Mouse (Mus musculus) neural tube, embryonic 13.5 days (tissue): ENCODE measurements around the gene Gm45618. TPM values are rescaled to one million over a fixed set of nuclear protein-coding genes. Genes with fewer than 3 reads are reported as not detected.

Source experiments
- ATAC-seq: fragments of 200-750 bp; cut with Nextera tagmentation; 2 replicates; pipeline ENCODE4 v1.8.0; 2017; ENCODE audit warnings: low read depth, mild to moderate bottlenecking, moderate TSS enrichment, moderate library complexity
- H3K27ac ChIP-seq: fragments of 300-500 bp; sonication (generic); replicated peaks from 2 replicates; pipeline ENCODE4 v1.5.1; 2015; ENCODE audit warnings: moderate library complexity, mild to moderate bottlenecking, inconsistent platforms
- H3K27me3 ChIP-seq: fragments of 300-500 bp; sonication (generic); 2 replicates; pipeline ENCODE4 v1.6.1; 2015; ENCODE audit warnings: mild to moderate bottlenecking, inconsistent platforms
- H3K36me3 ChIP-seq: fragments of 300-500 bp; sonication (generic); 2 replicates; pipeline ENCODE4 v1.6.1; 2015; ENCODE audit warnings: mild to moderate bottlenecking, inconsistent platforms
- H3K4me1 ChIP-seq: fragments of 300-500 bp; sonication (generic); replicated peaks from 2 replicates; pipeline ENCODE4 v1.6.1; 2015; ENCODE audit warnings: inconsistent platforms
- H3K4me2 ChIP-seq: fragments of 300-500 bp; sonication (generic); 2 replicates; pipeline ENCODE4 v1.6.1; 2015; ENCODE audit warnings: inconsistent platforms, mild to moderate bottlenecking, moderate library complexity
- H3K4me3 ChIP-seq: fragments of 300-500 bp; sonication (generic); 2 replicates; pipeline ENCODE4 v1.5.1; 2015; ENCODE audit warnings: mild to moderate bottlenecking, inconsistent platforms
- H3K9ac ChIP-seq: fragments of 300-500 bp; sonication (generic); 2 replicates; pipeline ENCODE4 v1.6.1; 2015; ENCODE audit warnings: moderate library complexity, mild to moderate bottlenecking, inconsistent platforms
- H3K9me3 ChIP-seq: fragments of 300-500 bp; sonication (generic); 2 replicates; pipeline ENCODE4 v1.6.1; 2016; ENCODE audit warnings: inconsistent platforms
- WGBS: fragments of 180-500 bp; shearing (Covaris S2); methylation state at CpG from one replicate; pipeline ENCODE4 v1.1.7; 2015; 5-methylcytosine and 5-hydroxymethylcytosine counted together
- polyA plus RNA-seq: library from polyadenylated mRNA; unstranded; fragments of >200 nt; fragmentation: Nextera tagmentation; extraction: Ambion mirVana; gene quantifications from 2 replicates; pipeline ENCODE4 v1.2.1, GENCODE M21; 2015

The Gm45618 gene
- polyA plus RNA-seq, 1 experiment from 2014 or later = not detected

DNA sequence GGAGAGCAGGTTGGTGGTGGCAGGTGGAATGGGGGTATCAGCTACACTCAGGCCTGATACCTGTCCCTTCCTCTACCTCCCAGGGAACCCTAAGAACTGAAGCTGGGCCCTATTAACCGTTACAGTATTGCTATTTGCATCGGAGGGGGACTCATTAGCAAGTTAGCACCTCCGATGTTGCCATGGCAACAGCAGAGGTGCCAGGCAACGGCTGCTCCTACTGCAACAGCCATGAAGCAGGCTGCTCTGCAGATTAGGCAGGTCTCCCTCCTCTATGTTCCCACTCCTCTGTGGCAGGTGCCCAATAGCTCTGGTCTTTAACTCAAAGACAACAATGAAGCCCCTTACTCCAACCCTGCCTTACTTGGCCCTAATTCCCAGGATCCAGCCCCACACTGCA is 28.7 kb downstream of the Gm45618 start:
- Histone ChIP-seq H3K27ac (peak overlapping the region; percentile 96), H3K4me3 (peak overlapping the region; percentile 89), H3K4me2 (peak overlapping the region; percentile 85), H3K27me3 (peaks cover 7% of the 10 kb centered on the region), H3K4me1 (peaks cover 83% of the 10 kb centered on the region), H3K9me3 (no peaks in the 10 kb centered on the region), H3K9ac (peak overlapping the region; percentile 99), H3K36me3 (peaks cover 19% of the 10 kb centered on the region)
- ATAC-seq = no peak; the same call in 1 of the 2 replicates
- 3% methylated on average over 4 of the region's 4 CpGs for WGBS

GRCm38 (mm10) chr7:142089648-142090447 is 30.7 kb downstream of the Gm45618 start:
- Histone ChIP-seq H3K27me3 (peaks cover 18% of the 10 kb centered on the region), H3K4me3 (no peak overlapping the region), H3K9me3 (no peaks in the 10 kb centered on the region), H3K27ac (peak overlapping the region; percentile 96), H3K4me1 (peaks cover 77% of the 10 kb centered on the region), H3K9ac (peak overlapping the region; percentile 99), H3K4me2 (peak overlapping the region; percentile 85), H3K36me3 (peaks cover 39% of the 10 kb centered on the region)
- no peak for ATAC-seq
- 45% methylated on average over 17 of the region's 17 CpGs for WGBS

DNA sequence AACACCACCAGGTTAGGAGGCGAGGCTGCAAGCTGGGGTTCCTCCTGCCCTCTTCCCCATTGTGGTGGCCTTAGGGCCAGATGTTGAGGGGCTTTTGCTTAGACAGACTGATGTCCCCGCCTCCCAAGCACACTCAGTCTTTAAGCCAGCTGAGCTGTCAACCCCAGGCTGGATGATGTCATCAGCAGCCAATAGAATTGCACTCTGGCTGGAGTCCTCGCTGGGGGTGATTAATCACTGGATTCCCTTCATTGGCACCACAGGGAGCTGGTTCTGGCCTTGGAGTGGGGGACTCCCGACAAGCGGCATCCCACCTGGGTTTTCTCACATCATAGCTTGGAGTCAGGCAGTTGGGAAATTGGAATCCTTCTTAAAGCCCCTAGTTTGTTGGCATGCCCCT is 31.6 kb downstream of the Gm45618 start:
- peak overlapping the region; percentile 85 for H3K4me2 ChIP-seq
- peak; percentile 71 for ATAC-seq
- H3K4me1 ChIP-seq = peaks cover 81% of the 10 kb centered on the region
- peaks cover 49% of the 10 kb centered on the region for H3K36me3 ChIP-seq
- H3K9me3 ChIP-seq = no peaks in the 10 kb centered on the region
- H3K27me3 ChIP-seq = peaks cover 27% of the 10 kb centered on the region
- 0 out of 2 replicates have a peak overlapping the region, but pooled peaks have one; percentile 5 for H3K4me3 ChIP-seq
- 3% methylated on average over 5 of the region's 5 CpGs for WGBS
- peak overlapping the region; percentile 99 for H3K9ac ChIP-seq
- peak overlapping the region; percentile 96 for H3K27ac ChIP-seq

DNA sequence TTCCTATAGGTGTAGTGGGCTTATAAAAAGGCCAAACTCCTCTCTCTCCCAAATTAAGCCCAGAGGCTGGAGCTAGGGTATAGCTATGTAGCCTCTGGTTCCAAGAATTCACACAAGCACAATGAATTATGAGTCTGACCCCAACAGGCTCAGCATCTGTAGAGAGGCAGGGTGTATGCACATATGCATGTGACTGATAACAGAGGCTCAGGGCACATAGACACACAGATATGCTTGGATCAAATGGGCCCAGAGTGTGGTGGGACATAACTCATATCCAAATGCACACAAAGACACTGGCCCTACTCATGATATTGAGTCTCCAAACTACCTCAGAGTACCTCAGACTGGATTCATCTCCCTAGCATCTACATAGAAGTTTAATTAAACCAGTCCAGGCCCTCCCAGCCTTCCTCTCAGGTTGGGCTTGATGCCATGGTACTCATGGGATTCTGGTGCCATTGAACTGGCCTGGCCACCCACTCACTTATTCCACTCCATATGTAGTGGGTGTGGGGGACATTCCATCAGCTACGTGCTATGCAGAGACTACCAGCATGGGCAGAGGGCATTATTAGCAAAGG is 33.4 kb downstream of the Gm45618 start:
- Histone ChIP-seq H3K27me3 (peaks cover 44% of the 10 kb centered on the region), H3K4me3 (no peak overlapping the region), H3K36me3 (peaks cover 66% of the 10 kb centered on the region), H3K4me2 (no peak overlapping the region), H3K4me1 (peaks cover 76% of the 10 kb centered on the region), H3K9me3 (no peaks in the 10 kb centered on the region), H3K9ac (0 out of 2 replicates have a peak overlapping the region, but pooled peaks have one; percentile 17), H3K27ac (no peak overlapping the region)
- ATAC-seq = no peak
- WGBS = 97% methylated on average over 1 of the region's 1 CpGs

- Histone ChIP-seq H3K4me3 (no peak overlapping the region), H3K27ac (no peak overlapping the region), H3K9ac (no peak overlapping the region), H3K4me2 (no peak overlapping the region), H3K9me3 (no peaks in the 10 kb centered on the region), H3K27me3 (peaks cover 50% of the 10 kb centered on the region), H3K4me1 (peaks cover 73% of the 10 kb centered on the region), H3K36me3 (peaks cover 74% of the 10 kb centered on the region)
- WGBS = 89% methylated on average over 4 of the region's 4 CpGs
- ATAC-seq = no peak
These were observed 34.2 kb downstream of the Gm45618 start for GRCm38 (mm10) chr7:142086159-142086905.

- no peak for ATAC-seq
- 46% methylated on average over 3 of the region's 3 CpGs for WGBS
These were observed 35.7 kb downstream of the Gm45618 start for GRCm38 (mm10) chr7:142084820-142085219.

GRCm38 (mm10) chr7:142084395-142084794 is 36.1 kb downstream of the Gm45618 start:
- no peak for ATAC-seq

More at GRCm38 (mm10) chr7:142084820-142085219, 35.7 kb downstream of the Gm45618 start:
- no peaks in the 10 kb centered on the region for H3K9me3 ChIP-seq
- no peak overlapping the region for H3K4me2 ChIP-seq
- no peak overlapping the region for H3K9ac ChIP-seq
- peaks cover 58% of the 10 kb centered on the region for H3K4me1 ChIP-seq
- peak overlapping the region; percentile 6; the same call in 1 of the 2 replicates for H3K27ac ChIP-seq
- H3K27me3 ChIP-seq = peaks cover 50% of the 10 kb centered on the region
- no peak overlapping the region for H3K4me3 ChIP-seq
- H3K36me3 ChIP-seq = peaks cover 88% of the 10 kb centered on the region

GRCm38 (mm10) chr7:142083588-142084317 is 36.8 kb downstream of the Gm45618 start:
- Histone ChIP-seq H3K27me3 (peaks cover 50% of the 10 kb centered on the region), H3K9ac (no peak overlapping the region), H3K36me3 (peaks cover 94% of the 10 kb centered on the region), H3K4me2 (no peak overlapping the region), H3K4me3 (no peak overlapping the region), H3K9me3 (no peaks in the 10 kb centered on the region), H3K4me1 (peaks cover 47% of the 10 kb centered on the region), H3K27ac (no peak overlapping the region)
- WGBS = 27% methylated on average over 12 of the region's 12 CpGs
- ATAC-seq = no peak

More at GRCm38 (mm10) chr7:142084395-142084794, 36.1 kb downstream of the Gm45618 start:
- Histone ChIP-seq H3K4me1 (peaks cover 53% of the 10 kb centered on the region), H3K36me3 (peaks cover 89% of the 10 kb centered on the region), H3K27ac (peak overlapping the region; percentile 6; the same call in 1 of the 2 replicates), H3K9me3 (no peaks in the 10 kb centered on the region), H3K9ac (no peak overlapping the region), H3K4me3 (no peak overlapping the region), H3K4me2 (no peak overlapping the region), H3K27me3 (peaks cover 50% of the 10 kb centered on the region)
- WGBS = 26% methylated on average over 5 of the region's 5 CpGs

DNA sequence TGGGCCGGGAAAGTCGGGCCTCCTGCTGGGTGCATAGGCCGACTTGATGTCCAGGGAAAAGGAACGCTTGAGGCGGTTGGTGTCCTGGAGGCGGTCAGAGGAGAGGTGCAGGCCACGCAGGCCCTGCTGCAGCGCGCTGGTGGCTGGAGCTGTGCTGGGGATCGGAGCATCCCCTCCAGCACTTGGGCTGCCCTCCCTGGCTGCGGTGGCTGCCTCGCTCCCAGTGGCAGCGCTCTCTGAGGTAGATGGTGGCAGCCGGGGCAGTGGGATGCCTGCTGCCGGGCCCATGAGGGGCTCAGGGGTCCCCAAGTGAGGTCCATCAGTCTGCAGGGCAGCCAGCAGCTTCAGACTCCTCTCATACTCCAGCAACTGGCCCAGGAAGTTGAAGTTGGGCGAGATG is 37.9 kb downstream of the Gm45618 start:
- Histone ChIP-seq H3K4me3 (no peak overlapping the region), H3K9ac (peak overlapping the region; percentile 54), H3K4me1 (peaks cover 36% of the 10 kb centered on the region), H3K9me3 (no peaks in the 10 kb centered on the region), H3K4me2 (no peak overlapping the region), H3K27ac (no peak overlapping the region), H3K27me3 (peaks cover 50% of the 10 kb centered on the region), H3K36me3 (peaks cover 91% of the 10 kb centered on the region)
- no peak for ATAC-seq
- 23% methylated on average over 16 of the region's 16 CpGs for WGBS

DNA sequence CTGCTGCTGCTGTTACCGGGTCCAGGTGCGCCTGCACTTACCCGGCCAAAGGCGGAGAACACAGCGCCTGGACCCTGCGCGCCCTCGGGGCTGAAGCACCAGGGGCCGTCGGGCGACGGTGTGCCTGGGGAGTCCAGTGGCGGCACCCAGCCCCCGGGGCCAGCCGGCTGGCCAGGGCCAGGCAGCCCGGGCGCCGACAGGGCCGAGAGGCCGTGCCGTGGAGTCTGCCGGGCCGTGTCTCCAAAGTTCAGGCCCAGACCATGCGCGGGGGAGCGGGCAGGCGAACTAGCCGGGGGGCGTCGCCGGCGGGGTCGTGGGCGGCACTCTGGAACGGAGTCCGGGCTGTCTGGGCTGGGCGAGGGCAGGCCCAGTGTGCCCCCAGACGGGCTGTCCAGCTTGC is 38.4 kb downstream of the Gm45618 start:
- peaks cover 50% of the 10 kb centered on the region for H3K27me3 ChIP-seq
- H3K4me2 ChIP-seq = peak overlapping the region; percentile 39
- H3K36me3 ChIP-seq = peaks cover 86% of the 10 kb centered on the region
- 15% methylated on average over 38 of the region's 38 CpGs for WGBS
- H3K9me3 ChIP-seq = no peaks in the 10 kb centered on the region
- no peak overlapping the region for H3K27ac ChIP-seq
- ATAC-seq = no peak
- H3K4me1 ChIP-seq = peaks cover 37% of the 10 kb centered on the region
- H3K9ac ChIP-seq = peak overlapping the region; percentile 54; the same call in 1 of the 2 replicates
- no peak overlapping the region for H3K4me3 ChIP-seq

- H3K9ac ChIP-seq = no peak overlapping the region
- H3K4me2 ChIP-seq = peak overlapping the region; percentile 39
- H3K27me3 ChIP-seq = peaks cover 50% of the 10 kb centered on the region
- H3K36me3 ChIP-seq = peaks cover 82% of the 10 kb centered on the region
- peaks cover 40% of the 10 kb centered on the region for H3K4me1 ChIP-seq
- ATAC-seq = no peak
- H3K9me3 ChIP-seq = no peaks in the 10 kb centered on the region
- no peak overlapping the region for H3K27ac ChIP-seq
- H3K4me3 ChIP-seq = no peak overlapping the region
- 34% methylated on average over 14 of the region's 17 CpGs for WGBS
These were observed 38.8 kb downstream of the Gm45618 start for GRCm38 (mm10) chr7:142081736-142082135.
